Mouse (Mus musculus): ENCODE measurements around the gene Cdkn3.
"Not testable (repeated sequence)": the region's sequence is repeated elsewhere in the genome, so short reads cannot be mapped to it uniquely, and the experiment has no call there.

The Cdkn3 gene

GRCm38 (mm10) chr14:46760355-46761029, at the start of gene Cdkn3:
Gene Cdkn3, plus strand, starts transcription at chr14:46760541.
- DNase-seq, result peak; percentile 74

DNA sequence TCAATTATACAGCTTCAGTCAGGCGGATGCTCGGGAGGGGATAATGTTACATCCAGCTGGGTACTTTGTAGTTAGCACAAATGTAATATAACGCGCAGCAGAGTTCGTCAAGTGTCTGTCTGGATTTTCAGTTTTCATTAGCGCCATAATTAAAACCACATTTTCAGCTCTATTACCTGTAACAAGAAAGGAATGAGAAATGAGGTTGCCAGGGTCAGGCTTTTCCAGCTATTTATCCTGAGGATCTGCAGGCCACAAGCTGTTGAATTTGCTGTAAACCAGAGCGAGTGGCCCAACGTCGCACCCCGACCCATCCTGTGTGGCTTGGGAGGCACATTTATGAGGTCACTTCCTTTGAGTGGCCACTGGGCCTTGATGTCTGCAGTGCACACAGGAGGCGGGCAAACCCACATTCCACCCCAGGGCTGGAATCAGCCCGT, 41.8 kb upstream of the Cdkn3 start:
- DNase-seq, result no peak

DNA sequence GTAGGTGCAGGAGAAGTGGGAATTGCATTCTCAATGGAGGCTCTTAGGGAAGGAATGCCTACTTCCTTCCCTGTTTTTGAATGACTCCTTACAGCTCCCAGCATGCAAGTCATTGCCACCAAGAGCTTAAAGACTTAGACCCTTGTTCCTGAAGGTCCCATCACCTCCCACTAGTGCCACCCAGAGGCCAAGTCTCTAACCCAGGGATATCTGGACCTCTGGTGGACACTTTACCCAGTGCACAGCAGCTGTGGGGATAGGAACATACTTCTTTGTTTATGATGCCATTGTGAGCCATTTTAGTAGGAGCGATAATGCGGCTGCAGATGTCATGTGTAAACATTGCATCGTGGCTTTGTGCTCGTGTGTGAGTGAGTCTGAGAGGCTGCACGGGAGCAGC, 38.3 kb upstream of the Cdkn3 start:
- DNase-seq, result no peak

- DNase-seq, result no peak
These were observed 36.5 kb upstream of the Cdkn3 start for GRCm38 (mm10) chr14:46723828-46724227.

- DNase-seq, result no peak
These were observed 35.4 kb upstream of the Cdkn3 start for GRCm38 (mm10) chr14:46724941-46725340.

DNA sequence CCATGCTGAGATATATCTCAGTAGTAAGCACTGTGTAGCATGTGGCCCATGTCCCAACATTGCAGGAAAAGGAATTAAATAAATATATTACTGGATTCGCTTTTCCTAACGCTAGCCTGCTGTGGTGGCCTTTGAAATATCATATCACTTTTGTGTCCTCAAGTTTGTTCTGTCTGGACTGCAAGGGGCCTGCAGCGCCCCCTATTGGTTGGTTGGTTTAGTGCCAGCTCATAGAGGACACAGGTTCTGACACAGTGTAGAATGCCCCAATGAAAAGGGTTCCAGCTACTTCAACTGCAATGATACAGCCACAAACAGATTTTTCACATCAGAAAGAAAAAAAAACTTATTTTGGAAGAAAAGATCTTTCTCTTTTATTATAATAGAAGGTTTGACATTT, 34.6 kb upstream of the Cdkn3 start:
- no peak for DNase-seq

- DNase-seq, result no peak
These were observed 26.1 kb upstream of the Cdkn3 start for GRCm38 (mm10) chr14:46734262-46734661.

DNA sequence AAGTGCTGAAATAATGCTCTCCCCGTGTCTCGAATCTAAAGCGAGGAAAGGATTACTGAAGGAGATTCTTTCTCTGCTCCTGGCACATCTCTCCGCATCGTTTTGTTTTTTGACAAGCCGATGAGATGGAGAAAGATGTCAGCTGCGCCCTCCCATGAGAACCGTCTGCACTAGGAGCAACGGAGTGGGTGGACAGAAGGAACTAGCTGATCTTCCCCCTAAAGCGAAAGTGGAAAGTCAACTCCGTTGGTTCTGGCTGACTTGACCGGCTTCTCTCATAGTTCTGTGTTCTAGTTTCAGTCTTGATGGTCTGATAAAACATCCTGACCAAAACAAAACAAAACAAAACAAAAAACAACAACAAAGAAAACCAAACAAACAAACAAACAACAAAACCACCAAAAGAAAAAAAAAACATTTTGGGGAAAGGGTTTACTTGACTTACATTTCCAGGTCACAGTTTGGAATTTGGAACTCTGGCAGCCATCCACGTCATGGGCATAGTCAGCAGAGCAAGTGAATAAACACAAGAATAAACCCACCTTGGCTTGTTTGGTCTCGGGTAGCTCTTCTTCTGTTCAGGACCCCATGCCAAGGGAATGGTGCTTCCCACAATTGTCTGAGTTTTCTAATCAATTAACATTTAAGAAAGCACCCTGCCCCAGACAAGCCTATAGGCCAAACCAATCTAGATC, 25.4 kb upstream of the Cdkn3 start:
- DNase-seq, result no peak

- DNase-seq, result no peak
These were observed 24.0 kb upstream of the Cdkn3 start for GRCm38 (mm10) chr14:46736366-46736765.

DNA sequence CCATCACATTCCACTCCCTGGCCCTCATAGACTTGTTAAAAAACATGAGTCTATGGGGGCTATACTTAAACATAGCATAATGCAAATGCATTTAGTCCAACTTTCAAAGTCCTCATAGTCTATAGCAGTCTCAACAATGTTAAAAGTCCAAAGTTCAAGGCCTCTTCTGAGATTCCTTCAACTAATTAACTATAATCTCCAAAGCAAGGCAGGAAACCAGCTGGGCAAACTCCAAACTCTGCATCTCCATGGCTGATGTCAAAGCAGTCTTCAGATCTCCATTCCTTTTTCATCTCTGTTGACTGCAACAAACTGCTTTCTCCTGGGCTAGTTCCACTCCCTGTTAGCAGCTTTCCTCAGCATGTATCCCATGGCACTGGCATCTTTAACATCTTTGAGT, 23.0 kb upstream of the Cdkn3 start:
- not testable (repeated sequence) for DNase-seq

DNA sequence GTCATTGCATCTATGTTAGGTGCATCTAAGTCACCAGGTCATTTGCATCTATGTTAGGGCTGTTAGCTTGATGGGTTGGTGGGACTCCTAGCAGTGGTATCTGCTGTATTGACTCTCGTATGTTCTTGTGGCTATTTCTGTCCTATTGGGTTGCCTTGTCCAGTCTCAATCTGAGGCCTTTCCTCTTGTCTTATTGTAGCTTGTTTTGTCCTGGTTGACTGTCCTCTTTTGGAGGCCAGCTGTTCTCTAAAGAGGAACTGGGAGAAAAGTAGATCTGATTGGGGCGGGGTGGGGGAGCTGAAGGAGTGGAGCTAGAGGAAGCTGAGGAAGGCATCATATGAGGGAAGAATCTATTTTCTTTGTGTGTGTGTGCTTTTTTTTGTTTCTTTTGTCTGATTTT, 17.7 kb upstream of the Cdkn3 start:
- no peak for DNase-seq

- no peak for DNase-seq
These were observed 14.9 kb upstream of the Cdkn3 start for GRCm38 (mm10) chr14:46745413-46745812.

GRCm38 (mm10) chr14:46754371-46754770, 6.0 kb upstream of the Cdkn3 start:
- DNase-seq, result not testable (repeated sequence)

GRCm38 (mm10) chr14:46755851-46756250, 4.5 kb upstream of the Cdkn3 start:
- DNase-seq, result no peak

- no peak for DNase-seq
These were observed 2.6 kb upstream of the Cdkn3 start for GRCm38 (mm10) chr14:46757736-46758135.

DNA sequence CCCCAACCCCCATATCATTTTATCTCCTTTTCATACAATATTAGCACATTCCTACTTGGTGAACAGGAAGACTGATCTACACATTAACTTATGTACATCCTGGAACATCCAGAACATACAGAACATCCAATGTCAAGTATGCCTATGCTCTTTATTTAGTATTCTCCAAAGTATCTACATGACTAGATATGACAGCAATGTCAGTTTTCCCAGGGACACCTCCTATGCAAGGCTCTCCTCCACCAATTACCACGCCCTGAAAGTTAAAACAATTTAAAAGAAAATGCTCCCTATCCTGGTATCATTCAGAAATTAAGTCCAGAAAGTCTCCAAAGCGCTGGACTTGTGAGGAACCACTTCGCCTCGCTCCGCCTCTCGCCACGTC, 379 bp upstream of the Cdkn3 start:
- no peak for DNase-seq

GRCm38 (mm10) chr14:46761186-46761585, 845 bp downstream of the Cdkn3 start:
- no peak for DNase-seq

DNA sequence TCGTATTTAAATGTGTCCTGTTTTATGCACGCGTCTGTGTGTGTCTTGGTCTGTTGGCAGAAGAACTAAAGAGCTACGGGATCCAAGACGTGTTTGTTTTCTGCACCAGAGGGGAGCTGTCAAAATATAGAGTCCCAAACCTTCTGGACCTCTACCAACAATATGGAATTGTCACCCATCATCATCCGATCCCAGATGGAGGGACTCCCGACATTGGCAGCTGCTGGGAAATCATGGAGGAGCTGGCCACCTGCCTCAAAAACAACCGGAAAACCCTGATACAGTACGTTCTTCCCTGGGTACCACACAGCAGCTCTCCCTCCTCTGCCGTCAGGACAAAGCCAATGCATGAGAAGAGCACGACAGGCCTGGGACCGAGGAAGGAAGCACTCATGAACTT, 6.8 kb downstream of the Cdkn3 start:
- DNase-seq, result no peak

DNA sequence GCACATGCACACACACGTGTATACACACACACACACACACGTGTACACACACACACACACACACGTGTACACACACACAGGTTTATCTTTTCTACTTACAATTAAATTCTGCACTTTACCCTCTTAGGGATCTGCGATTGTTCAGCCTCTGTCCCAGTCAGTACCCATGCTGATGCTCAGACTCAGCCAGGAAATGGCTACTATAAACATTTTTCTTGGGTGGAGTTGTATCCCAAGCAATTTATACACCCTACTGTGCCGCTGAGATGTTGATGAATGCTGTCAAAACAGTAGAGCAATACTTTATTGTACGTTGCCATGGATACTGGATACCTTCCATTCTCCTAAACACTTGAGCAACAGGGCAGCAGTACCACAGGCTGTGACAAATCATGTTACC, 9.7 kb downstream of the Cdkn3 start:
- no peak for DNase-seq

DNA sequence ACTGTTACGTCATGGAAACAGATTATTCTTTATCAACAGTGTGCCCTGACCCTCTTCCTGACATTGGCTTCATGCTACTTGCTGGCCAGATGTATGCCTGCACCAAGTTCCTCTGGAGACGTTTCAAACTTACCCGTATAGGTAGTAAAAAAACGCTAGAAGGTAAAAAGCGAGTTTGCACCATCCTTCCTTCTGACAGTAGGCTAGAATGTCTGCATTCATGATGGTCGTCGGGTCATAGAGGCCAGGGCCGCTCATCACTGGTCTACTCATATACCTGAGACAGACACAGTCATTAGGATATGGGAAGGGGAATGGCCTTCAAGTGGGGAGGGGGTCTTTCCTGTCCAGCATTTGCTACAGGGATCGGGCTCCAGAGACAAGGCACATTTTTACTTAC, 18.4 kb downstream of the Cdkn3 start:
- DNase-seq, result no peak

DNA sequence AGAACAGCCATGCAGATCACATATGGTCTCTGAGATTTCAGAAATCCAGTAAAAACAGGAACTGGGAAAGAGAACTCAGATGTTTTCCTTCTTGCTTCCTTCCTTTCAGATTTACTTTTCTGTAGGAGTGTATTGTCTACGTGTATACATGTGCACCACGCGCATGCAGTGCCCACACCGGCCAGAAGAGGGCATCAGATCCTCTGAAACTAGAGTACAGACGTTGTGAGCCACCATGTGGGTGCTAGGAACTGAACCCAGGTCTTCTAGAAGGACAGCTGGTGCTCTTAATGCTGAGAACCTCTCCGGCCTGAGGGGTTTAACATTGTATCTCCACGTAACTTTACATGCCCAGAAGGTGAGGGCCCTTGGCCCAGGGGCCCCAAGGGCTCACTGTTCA, 18.9 kb downstream of the Cdkn3 start:
- no peak for DNase-seq

GRCm38 (mm10) chr14:46781086-46781485, 20.7 kb downstream of the Cdkn3 start:
- DNase-seq, result no peak

DNA sequence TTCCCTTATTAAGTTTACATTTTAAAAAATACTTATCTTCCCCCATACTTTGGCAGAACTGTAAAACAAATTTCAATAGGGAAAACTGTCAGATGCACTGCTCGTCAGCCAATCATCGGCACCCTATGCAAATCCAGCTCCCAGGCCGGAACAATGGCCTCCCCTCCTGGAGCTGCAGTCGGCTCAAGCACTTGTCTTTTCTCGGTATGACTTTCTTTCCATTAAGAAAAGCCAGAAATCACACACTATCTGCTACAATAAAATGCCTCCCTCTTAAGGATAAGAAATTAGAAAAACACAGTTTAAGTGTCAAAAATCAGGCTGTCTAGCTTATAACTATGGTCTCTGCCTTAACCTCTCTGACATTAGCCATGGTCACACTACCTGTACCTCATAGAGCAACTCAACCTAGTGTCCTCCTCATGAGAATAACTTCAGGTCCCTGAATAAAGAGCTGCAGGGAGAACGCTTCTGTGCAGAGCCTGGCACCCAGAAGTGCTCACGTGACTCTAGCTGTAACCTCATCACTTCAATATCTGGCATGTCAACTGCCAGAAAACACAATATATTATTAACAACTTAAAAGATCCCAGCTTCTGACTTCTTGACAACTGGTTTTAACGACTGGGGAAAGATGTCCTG, 22.0 kb downstream of the Cdkn3 start:
- no peak for DNase-seq

DNA sequence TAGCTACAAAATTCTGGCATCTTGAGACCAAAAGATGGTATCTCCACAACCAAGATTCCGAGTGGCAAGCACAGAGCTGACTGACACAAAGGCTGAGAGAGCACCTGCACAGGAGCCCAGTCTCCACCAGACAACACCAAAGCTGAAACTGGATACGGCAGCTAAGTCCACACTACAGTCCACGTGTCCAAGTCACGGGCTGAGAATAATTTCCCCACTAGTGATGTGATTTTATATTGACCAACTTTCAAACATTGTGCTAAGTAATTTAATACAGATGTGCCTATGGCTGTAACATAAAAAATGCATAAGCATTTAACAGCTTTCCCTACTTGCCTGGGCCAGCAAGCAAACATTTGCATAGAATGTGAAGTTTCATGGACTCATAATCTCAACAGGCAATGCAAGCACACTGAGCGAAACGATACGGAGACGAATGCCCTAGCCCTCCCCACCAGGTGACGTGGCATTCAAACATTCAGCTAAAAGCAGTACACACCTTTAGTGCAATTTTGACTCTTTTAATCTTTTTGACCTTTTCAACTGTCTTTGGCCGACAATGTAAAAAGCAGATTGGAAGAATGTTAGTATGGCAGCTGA, 23.1 kb downstream of the Cdkn3 start:
- no peak for DNase-seq
